Mouse (Mus musculus) G1E (cell line): Measurements from ENCODE around the gene Npas3.

Experiments
- CTCF ChIP-seq: IDR thresholded peaks from 2 replicates; pipeline ENCODE4 v1.5.1; 2012; ENCODE audit warnings: low read depth, low read length, inconsistent platforms, mixed read lengths
- POLR2AphosphoS5 ChIP-seq: IDR thresholded peaks from 2 replicates; pipeline ENCODE4 v1.6.1; 2012; ENCODE audit warnings: low read depth, low read length, inconsistent platforms; ENCODE audit not compliant: insufficient replicate concordance
- TAL1 ChIP-seq: conservative IDR thresholded peaks from 2 replicates; pipeline ENCODE4 v1.6.1; 2012; ENCODE audit warnings: low read depth, low read length, inconsistent platforms, mixed read lengths

DNA sequence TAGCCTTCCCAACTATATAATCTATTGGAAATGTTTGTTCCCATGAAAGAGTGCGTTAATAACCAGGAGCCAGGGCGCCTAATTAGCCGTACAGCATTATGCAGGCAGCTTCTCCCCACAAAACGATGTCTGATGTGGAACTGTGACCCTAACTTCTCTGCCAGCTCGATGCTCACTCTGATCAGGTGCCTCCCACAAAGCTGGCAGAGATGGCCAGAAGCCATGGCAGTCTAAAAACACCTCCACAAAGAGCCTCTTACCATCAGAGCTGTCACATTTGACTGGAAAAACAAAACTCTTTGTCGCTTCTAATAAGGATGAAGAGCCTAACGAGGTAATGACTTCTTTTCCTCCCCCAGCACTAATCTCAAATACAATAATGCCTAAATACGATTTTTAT, 845.3 kb downstream of the Npas3 start:
- TF ChIP-seq CTCF (no peak), POLR2AphosphoS5 (no peak), TAL1 (no peak)
